Mouse (Mus musculus): ENCODE results near the gene Ccser1. TPM values are rescaled to one million over a fixed set of nuclear protein-coding genes. Genes with fewer than 3 reads are reported as not detected.

Ccser1 gene
- polyA plus RNA-seq, 1 experiment from 2014 or later: 25.1 TPM

- Histone ChIP-seq H3K4me1 (no peaks in the 10 kb centered on the region), H3K9me3 (no peaks in the 10 kb centered on the region), H3K36me3 (replicated peaks) (no peaks in the 10 kb centered on the region), H3K27ac (no peak overlapping the region), H3K4me2 (no peak overlapping the region), H3K4me3 (no peak overlapping the region), H3K9ac (no peak overlapping the region), H3K27me3 (replicated peaks) (no peaks in the 10 kb centered on the region)
- no peak for ATAC-seq (replicated peaks)
- 40% methylated on average over 2 of the region's 2 CpGs for WGBS
Measured at GRCm38 (mm10) chr6:61687002-61687401, 506.9 kb downstream of the Ccser1 start.

- no peak overlapping the region for H3K9ac ChIP-seq
- no peak overlapping the region for H3K4me3 ChIP-seq
- H3K27me3 ChIP-seq (replicated peaks): no peaks in the 10 kb centered on the region
- no peak overlapping the region for H3K27ac ChIP-seq
- H3K9me3 ChIP-seq: no peaks in the 10 kb centered on the region
- no peaks in the 10 kb centered on the region for H3K4me1 ChIP-seq
- H3K4me2 ChIP-seq: no peak overlapping the region
- ATAC-seq (replicated peaks): no peak
- 90% methylated on average over 7 of the region's 7 CpGs for WGBS
- no peaks in the 10 kb centered on the region for H3K36me3 ChIP-seq (replicated peaks)
Measured at GRCm38 (mm10) chr6:61703003-61703402, 522.9 kb downstream of the Ccser1 start.

- Histone ChIP-seq H3K4me1 (no peaks in the 10 kb centered on the region), H3K4me2 (no peak overlapping the region), H3K27ac (no peak overlapping the region), H3K9ac (no peak overlapping the region), H3K27me3 (replicated peaks) (no peaks in the 10 kb centered on the region), H3K9me3 (no peaks in the 10 kb centered on the region), H3K36me3 (replicated peaks) (no peaks in the 10 kb centered on the region), H3K4me3 (no peak overlapping the region)
- WGBS: 85% methylated on average over 1 of the region's 1 CpGs
- ATAC-seq (replicated peaks): no peak
Measured at GRCm38 (mm10) chr6:61721220-61721619, 541.1 kb downstream of the Ccser1 start.

GRCm38 (mm10) chr6:61729065-61729464 is 548.9 kb downstream of the Ccser1 start:
- H3K9ac ChIP-seq: no peak overlapping the region
- no peak overlapping the region for H3K4me3 ChIP-seq
- H3K36me3 ChIP-seq (replicated peaks): no peaks in the 10 kb centered on the region
- H3K27ac ChIP-seq: no peak overlapping the region
- no peak overlapping the region for H3K4me2 ChIP-seq
- peak; percentile 92 for ATAC-seq (replicated peaks)
- H3K9me3 ChIP-seq: no peaks in the 10 kb centered on the region
- no peaks in the 10 kb centered on the region for H3K27me3 ChIP-seq (replicated peaks)
- WGBS: 18% methylated on average over 1 of the region's 1 CpGs
- H3K4me1 ChIP-seq: no peaks in the 10 kb centered on the region

GRCm38 (mm10) chr6:61730088-61730880 is 550.2 kb downstream of the Ccser1 start:
- Histone ChIP-seq H3K4me3 (no peak overlapping the region), H3K4me1 (no peaks in the 10 kb centered on the region), H3K27ac (no peak overlapping the region), H3K4me2 (no peak overlapping the region), H3K9ac (no peak overlapping the region), H3K9me3 (no peaks in the 10 kb centered on the region), H3K36me3 (replicated peaks) (no peaks in the 10 kb centered on the region), H3K27me3 (replicated peaks) (no peaks in the 10 kb centered on the region)
- no peak for ATAC-seq (replicated peaks)
- 79% methylated on average over 5 of the region's 5 CpGs for WGBS

- no peak overlapping the region for H3K9ac ChIP-seq
- ATAC-seq (replicated peaks): no peak
- H3K4me3 ChIP-seq: no peak overlapping the region
- H3K27ac ChIP-seq: no peak overlapping the region
- no peaks in the 10 kb centered on the region for H3K9me3 ChIP-seq
- no peaks in the 10 kb centered on the region for H3K4me1 ChIP-seq
- no peaks in the 10 kb centered on the region for H3K36me3 ChIP-seq (replicated peaks)
- no peak overlapping the region for H3K4me2 ChIP-seq
- no peaks in the 10 kb centered on the region for H3K27me3 ChIP-seq (replicated peaks)
- 69% methylated on average over 1 of the region's 1 CpGs for WGBS
Measured at GRCm38 (mm10) chr6:61746346-61746745, 566.2 kb downstream of the Ccser1 start.

GRCm38 (mm10) chr6:61762135-61762534 is 582.0 kb downstream of the Ccser1 start:
- H3K4me3 ChIP-seq: no peak overlapping the region
- H3K9me3 ChIP-seq: no peaks in the 10 kb centered on the region
- no peaks in the 10 kb centered on the region for H3K4me1 ChIP-seq
- no peak overlapping the region for H3K4me2 ChIP-seq
- no peaks in the 10 kb centered on the region for H3K36me3 ChIP-seq (replicated peaks)
- ATAC-seq (replicated peaks): no peak
- H3K27ac ChIP-seq: no peak overlapping the region
- H3K9ac ChIP-seq: no peak overlapping the region
- no peaks in the 10 kb centered on the region for H3K27me3 ChIP-seq (replicated peaks)
- WGBS: 92% methylated on average over 3 of the region's 3 CpGs

- Histone ChIP-seq H3K27me3 (replicated peaks) (no peaks in the 10 kb centered on the region), H3K9ac (no peak overlapping the region), H3K4me1 (no peaks in the 10 kb centered on the region), H3K4me3 (no peak overlapping the region), H3K36me3 (replicated peaks) (no peaks in the 10 kb centered on the region), H3K4me2 (no peak overlapping the region), H3K27ac (no peak overlapping the region), H3K9me3 (no peaks in the 10 kb centered on the region)
- ATAC-seq (replicated peaks): no peak
- 65% methylated on average over 5 of the region's 5 CpGs for WGBS
Measured at GRCm38 (mm10) chr6:61763379-61763778, 583.3 kb downstream of the Ccser1 start.

GRCm38 (mm10) chr6:61765801-61766200 is 585.7 kb downstream of the Ccser1 start:
- H3K4me3 ChIP-seq: no peak overlapping the region
- H3K27ac ChIP-seq: no peak overlapping the region
- H3K27me3 ChIP-seq (replicated peaks): no peaks in the 10 kb centered on the region
- no peaks in the 10 kb centered on the region for H3K36me3 ChIP-seq (replicated peaks)
- 72% methylated on average over 2 of the region's 2 CpGs for WGBS
- no peak for ATAC-seq (replicated peaks)
- H3K4me2 ChIP-seq: no peak overlapping the region
- no peak overlapping the region for H3K9ac ChIP-seq
- no peaks in the 10 kb centered on the region for H3K9me3 ChIP-seq
- no peaks in the 10 kb centered on the region for H3K4me1 ChIP-seq

- H3K9ac ChIP-seq: no peak overlapping the region
- no peak overlapping the region for H3K27ac ChIP-seq
- H3K4me1 ChIP-seq: no peaks in the 10 kb centered on the region
- no peak overlapping the region for H3K4me3 ChIP-seq
- 80% methylated on average over 8 of the region's 8 CpGs for WGBS
- no peaks in the 10 kb centered on the region for H3K9me3 ChIP-seq
- H3K27me3 ChIP-seq (replicated peaks): no peaks in the 10 kb centered on the region
- no peaks in the 10 kb centered on the region for H3K36me3 ChIP-seq (replicated peaks)
- no peak for ATAC-seq (replicated peaks)
- H3K4me2 ChIP-seq: no peak overlapping the region
Measured at GRCm38 (mm10) chr6:61767151-61767550, 587.0 kb downstream of the Ccser1 start.

- no peak overlapping the region for H3K27ac ChIP-seq
- 79% methylated on average over 2 of the region's 2 CpGs for WGBS
- no peak for ATAC-seq (replicated peaks)
Measured at GRCm38 (mm10) chr6:61786706-61787105, 606.6 kb downstream of the Ccser1 start.

GRCm38 (mm10) chr6:61800889-61801288 is 620.8 kb downstream of the Ccser1 start:
- H3K4me1 ChIP-seq: no peaks in the 10 kb centered on the region
- H3K9ac ChIP-seq: no peak overlapping the region
- H3K27ac ChIP-seq: no peak overlapping the region
- ATAC-seq (replicated peaks): no peak
- no peak overlapping the region for H3K4me2 ChIP-seq
- H3K4me3 ChIP-seq: no peak overlapping the region
- H3K36me3 ChIP-seq (replicated peaks): no peaks in the 10 kb centered on the region
- WGBS: 54% methylated on average over 3 of the region's 3 CpGs
- H3K27me3 ChIP-seq (replicated peaks): no peaks in the 10 kb centered on the region
- no peaks in the 10 kb centered on the region for H3K9me3 ChIP-seq

More at GRCm38 (mm10) chr6:61786706-61787105, 606.6 kb downstream of the Ccser1 start:
- Histone ChIP-seq H3K36me3 (replicated peaks) (no peaks in the 10 kb centered on the region), H3K27me3 (replicated peaks) (no peaks in the 10 kb centered on the region), H3K4me3 (no peak overlapping the region), H3K4me2 (no peak overlapping the region), H3K9ac (no peak overlapping the region), H3K9me3 (no peaks in the 10 kb centered on the region), H3K4me1 (no peaks in the 10 kb centered on the region)

GRCm38 (mm10) chr6:61805481-61805880 is 625.4 kb downstream of the Ccser1 start:
- WGBS: 91% methylated on average over 1 of the region's 1 CpGs
- no peak for ATAC-seq (replicated peaks)
- Histone ChIP-seq H3K27me3 (replicated peaks) (no peaks in the 10 kb centered on the region), H3K27ac (no peak overlapping the region), H3K4me2 (no peak overlapping the region), H3K36me3 (replicated peaks) (no peaks in the 10 kb centered on the region), H3K4me3 (no peak overlapping the region), H3K9me3 (no peaks in the 10 kb centered on the region), H3K9ac (no peak overlapping the region), H3K4me1 (no peaks in the 10 kb centered on the region)

All from midbrain, embryonic 15.5 days (tissue).